Mouse (Mus musculus): Measurements from ENCODE around the gene Cuta. TPM values are rescaled to one million over a fixed set of nuclear protein-coding genes. Genes with fewer than 3 reads are reported as not detected.
A peak's percentile ranks its signal among the peaks of the same experiment; 100 is the strongest.
"Not testable (repeated sequence)": the region's sequence is repeated elsewhere in the genome, so short reads cannot be mapped to it uniquely, and the experiment has no call there.

The Cuta gene
- polyA plus RNA-seq, 1 experiment from 2014 or later = 189 TPM

DNA sequence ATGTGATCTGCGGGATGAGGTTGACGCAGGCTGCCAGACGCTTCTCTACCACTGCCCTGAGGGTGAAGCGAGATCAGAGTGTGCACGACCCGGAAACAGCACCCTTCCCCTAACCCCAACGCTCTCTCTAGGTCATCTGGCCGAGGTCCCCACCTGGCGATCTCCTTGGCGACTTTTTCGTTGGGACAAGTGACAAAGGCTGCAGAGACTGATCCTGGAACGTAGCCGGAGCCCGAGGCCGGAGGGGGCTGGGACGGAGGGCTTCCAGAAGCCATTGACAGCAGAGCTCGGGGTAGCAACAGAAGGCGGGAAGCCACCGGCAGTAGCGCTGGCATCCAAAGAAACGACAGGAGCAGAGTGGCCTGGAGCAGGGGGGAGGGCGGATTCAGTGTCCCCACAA is 638 bp downstream of the Cuta start:
- DNase-seq (ENCODE audit: low spot score) = peak; percentile 46

DNA sequence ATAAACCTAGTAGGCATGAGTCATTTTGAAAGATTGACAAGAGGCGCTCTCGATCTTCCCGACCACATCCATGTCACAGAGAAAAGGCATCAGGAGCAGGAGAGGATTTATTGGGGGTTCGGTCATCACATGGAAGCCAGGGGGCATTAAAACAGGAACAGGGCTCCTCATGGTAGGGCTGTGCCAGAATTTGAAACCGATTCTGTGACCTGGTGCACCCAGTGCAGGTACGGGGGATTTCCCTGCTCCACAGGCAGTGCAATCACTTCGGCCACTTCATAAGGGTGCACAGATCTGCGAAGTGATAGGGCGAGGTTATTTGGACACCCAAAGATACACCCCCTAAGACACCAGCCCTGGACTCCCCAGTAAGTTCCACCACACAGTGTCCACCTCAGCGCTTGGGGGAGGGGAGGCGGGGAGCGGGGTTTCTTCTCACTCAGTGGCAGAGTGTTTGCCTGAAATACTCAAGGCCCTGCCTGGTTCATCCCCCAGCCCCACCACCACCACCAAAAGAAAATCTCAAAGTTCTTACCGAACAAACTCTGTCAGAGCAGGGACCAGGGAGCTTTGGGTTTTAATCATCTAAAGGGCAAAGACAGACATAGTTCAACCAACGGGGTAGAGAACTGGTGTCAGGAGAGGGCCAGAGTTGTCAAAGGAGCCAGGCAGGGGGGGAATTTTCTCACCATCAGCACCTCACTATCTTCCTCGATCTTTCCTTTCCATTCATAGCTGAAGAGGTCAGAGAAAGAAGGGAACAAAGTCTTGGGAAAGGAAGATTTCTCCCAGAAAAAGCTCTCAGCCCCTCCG is 1.3 kb downstream of the Cuta start:
- H3K4me1 ChIP-seq (replicated peaks) = peaks cover 70% of the 10 kb centered on the region
- peak overlapping the region; percentile 96 for H3K27ac ChIP-seq
- peak overlapping the region; percentile 61 for H3K4me3 ChIP-seq
- no peak for DNase-seq (ENCODE audit: low spot score)
- no peaks in the 10 kb centered on the region for H3K27me3 ChIP-seq (ENCODE audit: insufficient read depth, poor library complexity, severe bottlenecking)
- no peaks in the 10 kb centered on the region for H3K9me3 ChIP-seq
- WGBS = 62% methylated on average over 16 of the region's 16 CpGs
- H3K36me3 ChIP-seq = peaks cover 39% of the 10 kb centered on the region

More for the DNA sequence above, 638 bp downstream of the Cuta start:
- H3K36me3 ChIP-seq = peaks cover 39% of the 10 kb centered on the region
- no peaks in the 10 kb centered on the region for H3K9me3 ChIP-seq
- peak overlapping the region; percentile 96 for H3K27ac ChIP-seq
- WGBS = under 1% methylated on average over 22 of the region's 22 CpGs
- peaks cover 66% of the 10 kb centered on the region for H3K4me1 ChIP-seq (replicated peaks)
- no peaks in the 10 kb centered on the region for H3K27me3 ChIP-seq (ENCODE audit: insufficient read depth, poor library complexity, severe bottlenecking)
- peak overlapping the region; percentile 61 for H3K4me3 ChIP-seq

DNA sequence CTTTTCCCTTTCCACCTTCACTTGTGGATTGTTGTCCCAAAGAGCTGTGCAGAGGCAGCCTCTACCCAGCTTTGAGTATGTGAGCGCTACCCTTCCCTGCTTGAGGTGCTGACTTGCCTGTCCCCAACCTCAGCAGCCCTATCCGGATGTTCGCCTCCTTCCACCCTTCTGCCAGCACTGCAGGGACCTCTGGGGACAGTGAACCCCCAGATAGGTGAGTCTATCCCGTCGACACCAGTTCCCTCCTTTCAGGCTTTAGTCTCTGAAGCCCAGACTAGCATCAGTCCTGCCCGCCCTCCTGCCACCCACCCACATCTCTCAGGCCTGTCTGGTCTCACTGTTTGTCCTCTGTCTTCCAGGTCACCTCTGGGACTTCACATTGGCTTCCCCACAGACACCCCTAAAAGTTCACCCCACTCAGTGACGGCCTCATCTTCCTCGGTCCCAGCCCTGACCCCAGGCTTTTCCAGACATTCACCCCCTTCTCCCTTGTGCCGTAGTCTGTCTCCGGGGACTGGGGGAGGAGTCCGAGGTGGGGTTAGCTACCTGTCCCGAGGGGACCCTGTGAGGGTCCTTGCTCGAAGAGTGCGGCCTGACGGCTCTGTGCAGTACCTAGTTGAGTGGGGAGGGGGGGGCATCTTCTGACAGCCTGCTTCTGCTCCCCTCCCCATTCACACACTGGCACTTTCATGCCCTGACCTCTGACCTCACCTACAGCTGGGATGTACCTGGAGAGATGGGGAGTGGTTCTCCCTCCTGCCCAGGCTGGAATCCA is 2.3 kb downstream of the Cuta start:
- Histone ChIP-seq H3K27ac (no peak overlapping the region), H3K4me1 (replicated peaks) (peaks cover 71% of the 10 kb centered on the region), H3K36me3 (peaks cover 39% of the 10 kb centered on the region), H3K4me3 (0 out of 2 replicates have a peak overlapping the region, but pooled peaks have one; percentile 9), H3K27me3 (ENCODE audit: insufficient read depth, poor library complexity, severe bottlenecking) (no peaks in the 10 kb centered on the region), H3K9me3 (no peaks in the 10 kb centered on the region)
- 91% methylated on average over 15 of the region's 15 CpGs for WGBS
- DNase-seq (ENCODE audit: low spot score) = no peak

DNA sequence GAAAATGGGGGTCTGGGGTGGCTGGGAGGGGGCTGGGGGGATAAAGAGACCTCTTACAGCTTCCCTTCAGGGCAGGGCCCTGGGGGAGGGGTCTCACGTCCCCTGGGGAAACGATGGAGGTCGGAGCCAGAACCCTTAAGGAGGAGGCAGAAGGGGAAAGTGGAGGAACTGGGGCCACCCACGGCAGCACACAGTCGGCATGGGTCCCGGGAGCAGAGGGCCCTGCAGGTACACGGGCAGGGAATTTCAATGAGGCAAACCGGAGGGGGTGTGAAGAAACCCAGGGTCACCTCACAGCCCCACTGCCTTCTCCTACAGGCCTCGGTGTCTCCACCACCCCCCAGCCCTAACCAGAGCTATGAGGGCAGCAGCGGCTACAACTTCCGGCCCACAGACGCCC is 2.9 kb downstream of the Cuta start:
- Histone ChIP-seq H3K36me3 (peaks cover 44% of the 10 kb centered on the region), H3K4me1 (replicated peaks) (peaks cover 65% of the 10 kb centered on the region), H3K27ac (no peak overlapping the region), H3K4me3 (no peak overlapping the region), H3K27me3 (ENCODE audit: insufficient read depth, poor library complexity, severe bottlenecking) (no peaks in the 10 kb centered on the region), H3K9me3 (no peaks in the 10 kb centered on the region)
- 82% methylated on average over 12 of the region's 12 CpGs for WGBS
- no peak for DNase-seq (ENCODE audit: low spot score)

DNA sequence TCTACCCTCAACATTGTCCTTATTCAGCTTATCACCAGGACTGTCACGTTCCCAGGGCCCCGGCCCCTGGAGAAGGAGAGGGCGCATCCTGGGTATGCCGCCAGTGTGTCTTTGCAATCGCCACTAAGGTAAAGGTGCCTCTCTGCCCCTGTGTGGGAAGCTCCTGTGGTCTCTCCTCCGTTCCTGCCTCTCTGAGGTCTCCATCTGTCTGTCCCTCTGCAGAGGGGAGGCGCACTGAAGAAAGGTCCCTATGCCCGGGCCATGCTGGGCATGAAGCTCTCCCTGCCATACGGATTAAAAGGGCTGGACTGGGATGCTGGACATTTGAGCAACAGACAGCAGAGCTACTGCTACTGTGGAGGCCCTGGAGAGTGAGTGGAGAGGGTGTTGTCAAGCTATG is 4.3 kb downstream of the Cuta start:
- 88% methylated on average over 9 of the region's 9 CpGs for WGBS
- H3K36me3 ChIP-seq = peaks cover 56% of the 10 kb centered on the region
- DNase-seq (ENCODE audit: low spot score) = no peak
- no peaks in the 10 kb centered on the region for H3K27me3 ChIP-seq (ENCODE audit: insufficient read depth, poor library complexity, severe bottlenecking)
- no peak overlapping the region for H3K4me3 ChIP-seq
- H3K27ac ChIP-seq = no peak overlapping the region
- peaks cover 50% of the 10 kb centered on the region for H3K4me1 ChIP-seq (replicated peaks)
- H3K9me3 ChIP-seq = no peaks in the 10 kb centered on the region

DNA sequence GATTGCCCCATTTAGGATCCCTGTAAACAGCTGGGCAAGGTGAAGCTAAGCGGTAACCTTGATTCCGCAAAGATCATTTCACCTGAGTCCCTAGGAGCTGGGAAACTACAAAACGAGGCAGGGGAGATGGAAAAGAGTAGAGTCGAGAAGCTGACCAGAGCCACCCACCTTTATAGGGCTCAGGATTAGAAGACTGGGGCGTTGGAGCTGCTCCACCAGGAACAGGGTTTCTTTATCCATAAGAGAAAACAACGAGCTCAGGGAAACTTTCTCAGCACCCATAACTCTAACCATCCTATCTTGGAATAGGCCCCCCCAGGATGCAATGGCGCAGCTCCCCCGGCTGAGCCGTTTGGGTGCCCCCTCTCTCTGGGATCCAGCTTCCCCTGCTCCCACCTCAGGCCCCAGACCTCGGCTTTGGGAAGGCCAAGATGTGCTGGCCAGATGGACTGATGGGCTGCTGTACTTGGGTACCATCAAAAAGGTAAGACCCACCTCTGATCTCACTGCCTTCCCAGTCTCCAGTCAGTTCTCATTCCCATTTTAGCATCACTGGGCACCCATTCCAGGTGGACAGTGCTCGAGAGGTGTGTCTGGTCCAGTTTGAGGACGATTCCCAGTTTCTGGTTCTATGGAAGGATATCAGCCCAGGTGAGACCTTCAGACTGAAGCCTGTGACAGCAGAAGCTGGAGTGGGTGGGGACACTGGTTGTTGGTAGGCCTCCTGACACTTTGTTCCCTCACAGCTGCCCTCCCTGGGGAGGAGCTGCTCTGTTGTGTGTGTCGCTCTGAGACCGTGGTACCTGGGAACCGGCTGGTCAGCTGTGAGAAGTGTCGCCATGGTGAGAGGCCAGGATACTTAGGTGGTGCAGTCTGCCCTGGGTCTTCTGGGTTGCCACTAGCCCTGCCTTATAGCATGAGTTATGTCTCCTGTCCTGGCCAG is 5.2 kb downstream of the Cuta start:
- 0 out of 2 replicates have a peak overlapping the region, but pooled peaks have one; percentile 90 for H3K27ac ChIP-seq
- WGBS = 85% methylated on average over 16 of the region's 16 CpGs
- H3K36me3 ChIP-seq = peaks cover 65% of the 10 kb centered on the region
- H3K9me3 ChIP-seq = no peaks in the 10 kb centered on the region
- peaks cover 46% of the 10 kb centered on the region for H3K4me1 ChIP-seq (replicated peaks)
- no peaks in the 10 kb centered on the region for H3K27me3 ChIP-seq (ENCODE audit: insufficient read depth, poor library complexity, severe bottlenecking)
- H3K4me3 ChIP-seq = peak overlapping the region; percentile 71
- DNase-seq (ENCODE audit: low spot score) = no peak

DNA sequence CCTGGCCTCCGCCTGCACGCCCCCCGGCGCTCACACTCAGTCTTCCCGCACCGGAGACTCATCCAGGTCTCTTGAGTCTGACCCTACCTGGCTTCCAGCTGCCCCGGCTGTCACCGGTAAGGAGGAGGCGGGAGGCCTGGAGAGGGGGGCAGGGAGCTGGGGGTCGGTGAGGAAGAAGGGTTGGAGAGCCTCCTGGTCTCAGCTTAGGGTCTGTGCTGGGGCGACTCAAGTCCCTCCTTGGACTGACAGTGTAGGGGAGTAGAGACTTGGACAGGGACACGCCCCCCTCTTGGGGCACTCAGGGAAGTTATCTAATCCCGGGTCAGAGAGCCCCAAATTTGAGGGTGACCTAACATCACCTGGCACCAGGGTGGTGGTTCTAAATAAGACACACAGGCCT is 6.0 kb downstream of the Cuta start:
- no peaks in the 10 kb centered on the region for H3K27me3 ChIP-seq (ENCODE audit: insufficient read depth, poor library complexity, severe bottlenecking)
- peak overlapping the region; percentile 90 for H3K27ac ChIP-seq
- peaks cover 72% of the 10 kb centered on the region for H3K36me3 ChIP-seq
- peak overlapping the region; percentile 71 for H3K4me3 ChIP-seq
- H3K4me1 ChIP-seq (replicated peaks) = peaks cover 41% of the 10 kb centered on the region
- WGBS = 10% methylated on average over 13 of the region's 13 CpGs
- DNase-seq (ENCODE audit: low spot score) = no peak
- no peaks in the 10 kb centered on the region for H3K9me3 ChIP-seq

DNA sequence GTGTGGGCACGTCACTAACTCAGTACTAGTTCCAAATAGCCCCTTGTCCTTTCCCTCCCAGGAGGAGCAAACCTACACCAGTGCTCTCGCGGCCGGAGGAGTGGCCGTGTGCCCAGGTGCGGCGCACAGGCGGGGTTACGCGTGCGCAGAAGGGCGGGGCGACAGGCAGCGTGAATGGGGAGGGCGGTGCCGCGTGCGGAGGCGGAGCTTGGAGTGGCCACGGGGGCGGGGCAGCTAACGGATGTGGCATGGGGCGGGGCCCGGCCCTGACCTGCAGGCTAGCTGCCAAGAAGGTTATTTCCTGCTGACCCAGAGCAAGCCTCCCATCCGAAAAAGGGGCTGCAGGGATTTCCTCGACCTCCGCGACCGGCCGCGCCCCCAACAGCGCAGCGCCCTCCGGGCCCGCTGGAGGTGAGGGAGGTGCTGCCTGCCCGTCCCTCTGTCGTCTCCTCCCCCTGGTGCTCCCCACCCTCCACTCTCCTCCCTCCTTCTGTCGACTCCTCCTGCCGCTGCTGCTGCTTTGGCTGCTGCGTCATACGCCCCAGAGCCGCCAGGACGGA is 6.5 kb downstream of the Cuta start, which contains the start of gene Phf1:
Phf1 (plus strand) TSS at position 214 of the 560 bp plus-strand sequence.
- Histone ChIP-seq H3K27me3 (ENCODE audit: insufficient read depth, poor library complexity, severe bottlenecking) (no peaks in the 10 kb centered on the region), H3K9me3 (no peaks in the 10 kb centered on the region), H3K4me3 (peak within 1 kb of the TSS; percentile 71), H3K36me3 (peaks cover 77% of the 10 kb centered on the region), H3K4me1 (replicated peaks) (peaks cover 36% of the 10 kb centered on the region), H3K27ac (peak within 1 kb of the TSS; percentile 90)
- under 1% methylated on average over 43 of the region's 43 CpGs for WGBS
- DNase-seq (ENCODE audit: low spot score) = peak; percentile 94

DNA sequence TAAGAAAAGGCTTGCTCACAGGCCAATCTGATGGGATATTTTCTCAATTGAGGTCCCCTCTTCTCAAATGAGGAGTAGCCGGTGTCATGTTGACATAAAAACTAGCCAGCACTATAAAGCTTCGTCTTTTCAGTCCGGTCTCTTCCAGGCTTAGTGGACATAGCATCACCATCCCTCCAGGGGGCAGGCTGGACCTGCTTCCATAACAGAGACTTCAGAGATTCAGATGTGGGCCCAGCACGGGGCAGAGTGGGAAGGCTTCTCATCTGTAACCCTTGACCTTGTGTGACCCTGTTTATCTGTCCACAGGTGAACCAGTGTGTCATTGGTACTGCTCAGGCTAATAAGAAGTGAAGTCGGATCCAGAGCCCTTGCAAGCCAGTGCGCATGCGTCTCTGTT is 7.6 kb downstream of the Cuta start:
- H3K27me3 ChIP-seq (ENCODE audit: insufficient read depth, poor library complexity, severe bottlenecking); H3K9me3 ChIP-seq; H3K4me3 ChIP-seq; H3K27ac ChIP-seq: not testable (repeated sequence)
- 72% methylated on average over 7 of the region's 7 CpGs for WGBS
- peaks cover 78% of the 10 kb centered on the region for H3K36me3 ChIP-seq
- DNase-seq (ENCODE audit: low spot score) = peak; percentile 47
- peaks cover 26% of the 10 kb centered on the region for H3K4me1 ChIP-seq (replicated peaks)

DNA sequence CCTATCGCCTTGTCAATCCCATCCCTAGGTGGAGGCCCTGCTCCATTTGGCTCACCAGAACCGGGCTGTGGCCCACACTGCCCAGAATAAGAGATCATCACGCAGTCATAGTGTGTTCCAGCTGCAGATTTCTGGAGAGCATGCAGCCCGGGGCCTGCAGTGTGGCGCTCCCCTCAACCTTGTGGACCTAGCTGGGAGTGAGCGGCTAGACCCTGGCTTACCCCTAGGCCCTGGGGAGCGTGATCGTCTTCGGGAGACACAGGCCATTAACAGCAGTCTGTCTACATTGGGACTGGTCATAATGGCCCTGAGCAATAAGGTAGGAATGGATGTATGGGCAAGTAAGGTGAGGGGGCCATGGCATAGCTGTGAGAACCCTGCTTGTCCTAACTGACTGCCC is 14.0 kb downstream of the Cuta start:
- H3K4me1 ChIP-seq (replicated peaks); H3K27ac ChIP-seq; H3K4me3 ChIP-seq; H3K9me3 ChIP-seq; DNase-seq (ENCODE audit: low spot score); H3K27me3 ChIP-seq (ENCODE audit: insufficient read depth, poor library complexity, severe bottlenecking): not testable (repeated sequence)
- WGBS = 92% methylated on average over 9 of the region's 9 CpGs
- peaks cover 96% of the 10 kb centered on the region for H3K36me3 ChIP-seq

DNA sequence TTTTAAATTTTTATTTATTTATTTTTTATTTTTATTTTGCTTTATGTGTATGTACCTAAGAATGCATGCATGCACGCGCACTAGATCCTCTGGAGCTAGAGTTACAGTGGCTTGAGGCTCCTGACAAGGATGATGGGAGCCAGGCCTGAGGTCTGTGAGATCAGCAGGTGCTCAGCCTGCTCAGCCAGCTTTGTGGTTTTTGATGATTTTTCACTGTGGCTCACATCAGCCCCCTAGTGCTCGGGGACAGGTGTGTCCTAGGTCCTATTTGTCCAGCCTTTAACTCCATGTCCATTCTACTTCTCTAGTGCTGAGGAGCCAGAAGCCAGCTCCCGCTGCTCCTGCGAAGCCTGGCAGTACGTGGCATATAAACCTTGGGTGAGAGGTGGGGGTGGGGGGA is 17.0 kb downstream of the Cuta start:
- not testable (repeated sequence) for H3K4me3 ChIP-seq; H3K27ac ChIP-seq; DNase-seq (ENCODE audit: low spot score); H3K27me3 ChIP-seq (ENCODE audit: insufficient read depth, poor library complexity, severe bottlenecking); H3K9me3 ChIP-seq
- H3K36me3 ChIP-seq = peaks cover 66% of the 10 kb centered on the region
- 92% methylated on average over 6 of the region's 6 CpGs for WGBS
- H3K4me1 ChIP-seq (replicated peaks) = peaks cover 13% of the 10 kb centered on the region

DNA sequence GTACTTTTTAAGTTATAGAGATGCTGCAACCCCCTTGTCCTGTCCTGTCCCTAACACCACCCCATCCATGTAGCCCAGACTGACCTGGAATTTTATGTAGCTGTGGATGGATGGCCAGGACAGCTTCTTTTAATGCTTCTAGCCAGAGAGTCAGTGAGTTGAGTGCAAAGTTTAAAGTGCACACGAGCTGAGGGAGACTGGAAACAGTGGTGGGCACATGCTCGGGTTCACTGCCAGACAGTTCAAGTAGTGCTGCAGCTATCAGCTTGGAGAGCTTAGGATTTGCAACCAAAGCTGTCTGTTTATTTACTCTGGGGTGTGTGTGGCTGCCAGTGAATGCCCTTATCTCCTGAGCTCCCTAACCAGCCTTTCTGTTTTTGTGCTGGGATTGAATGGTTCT is 19.9 kb downstream of the Cuta start:
- H3K4me1 ChIP-seq (replicated peaks) = peaks cover 13% of the 10 kb centered on the region
- peaks cover 39% of the 10 kb centered on the region for H3K36me3 ChIP-seq
- not testable (repeated sequence) for DNase-seq (ENCODE audit: low spot score); H3K9me3 ChIP-seq; H3K27ac ChIP-seq; H3K27me3 ChIP-seq (ENCODE audit: insufficient read depth, poor library complexity, severe bottlenecking); H3K4me3 ChIP-seq
- 81% methylated on average over 2 of the region's 2 CpGs for WGBS
